Mouse (Mus musculus) adrenal gland, adult 2 months (tissue): ENCODE data around the gene Esam. TPM values are rescaled to one million over a fixed set of nuclear protein-coding genes. Genes with fewer than 3 reads are reported as not detected.
A peak's percentile ranks its signal among the peaks of the same experiment; 100 is the strongest.

Experiments
- DNase-seq: peaks from one replicate; pipeline ENCODE4 v3.0.0; 2021
- polyA plus RNA-seq: library from polyadenylated mRNA; depleted of rRNA; stranded (reverse); fragments of >200 nt; gene quantifications from 2 replicates; pipeline ENCODE4 v1.2.3, GENCODE M21; 2012; rRNA removed
- total RNA-seq, 2 experiments: library from RNA; stranded (reverse); gene quantifications; 2 replicates each; pipeline ENCODE4 v1.2.3; 2021

Esam gene
- total and polyA plus RNA-seq, 3 experiments, result 23.5 to 49.2 (median 42.4) TPM

DNA sequence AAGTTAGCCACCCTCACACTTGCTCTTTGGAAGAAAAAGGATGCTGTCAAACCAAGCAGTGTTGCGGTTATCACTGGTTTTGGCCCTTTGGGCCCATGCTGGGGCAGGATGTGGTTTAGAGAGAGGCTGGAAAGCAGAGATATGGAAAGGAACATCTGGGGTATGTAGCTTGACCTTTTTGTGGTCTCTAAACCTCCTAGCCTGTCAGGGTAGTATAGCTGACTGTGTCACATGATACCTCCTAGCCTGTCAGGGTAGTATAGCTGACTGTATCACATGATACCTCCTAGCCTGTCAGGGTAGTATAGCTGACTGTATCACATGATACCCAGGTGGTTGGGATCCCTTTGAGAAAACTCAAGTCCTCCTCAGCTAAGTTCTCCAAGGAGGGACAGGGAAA lies 26.4 kb downstream of the Esam start:
- no peak for DNase-seq

DNA sequence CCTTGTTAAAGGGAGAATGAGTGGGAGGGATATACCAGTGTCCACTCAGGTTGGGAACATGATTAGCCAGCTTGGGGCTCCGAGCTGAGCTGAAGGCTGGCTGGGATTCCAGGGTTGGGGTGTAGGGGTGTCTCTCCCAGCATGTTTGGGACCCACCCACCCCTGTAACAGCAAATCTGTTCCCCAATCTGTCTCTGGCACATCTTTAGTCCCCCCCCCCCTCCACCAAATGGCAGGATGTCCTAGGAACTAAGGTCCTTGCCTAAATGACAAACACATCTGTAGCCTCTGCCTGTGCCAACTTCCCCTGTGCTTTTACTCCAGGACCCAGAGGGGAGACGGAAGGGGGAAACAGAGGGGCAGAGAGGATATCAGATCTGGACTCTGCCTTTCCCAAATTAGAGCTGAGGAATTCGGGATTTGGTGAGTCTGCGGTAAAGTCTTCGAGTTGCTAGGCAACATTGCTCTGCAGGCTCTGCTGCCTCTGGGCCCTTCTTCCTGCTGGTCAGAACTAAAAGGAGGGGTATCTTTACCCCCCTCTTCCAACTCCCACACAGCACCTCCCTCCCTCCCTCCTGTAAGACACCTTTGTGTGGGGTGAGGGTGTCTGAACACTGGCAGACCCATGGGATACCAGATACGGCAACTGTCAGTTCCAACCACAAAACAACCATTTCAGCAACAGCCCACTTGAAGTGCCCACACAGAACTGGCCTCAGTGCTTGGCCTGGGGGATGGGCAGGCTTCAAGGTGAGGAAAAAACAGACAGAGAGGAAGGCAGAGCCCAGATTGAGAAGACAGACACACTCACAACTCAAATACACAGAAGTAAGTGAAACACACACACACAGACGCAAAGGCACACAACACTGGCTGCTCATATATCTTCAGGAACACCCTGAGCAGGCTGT lies 27.2 kb downstream of the Esam start, which contains the start of gene Siae:
TSS of gene Siae (plus strand) at position 861 of the 911 bp plus-strand sequence.
- DNase-seq, result no peak

DNA sequence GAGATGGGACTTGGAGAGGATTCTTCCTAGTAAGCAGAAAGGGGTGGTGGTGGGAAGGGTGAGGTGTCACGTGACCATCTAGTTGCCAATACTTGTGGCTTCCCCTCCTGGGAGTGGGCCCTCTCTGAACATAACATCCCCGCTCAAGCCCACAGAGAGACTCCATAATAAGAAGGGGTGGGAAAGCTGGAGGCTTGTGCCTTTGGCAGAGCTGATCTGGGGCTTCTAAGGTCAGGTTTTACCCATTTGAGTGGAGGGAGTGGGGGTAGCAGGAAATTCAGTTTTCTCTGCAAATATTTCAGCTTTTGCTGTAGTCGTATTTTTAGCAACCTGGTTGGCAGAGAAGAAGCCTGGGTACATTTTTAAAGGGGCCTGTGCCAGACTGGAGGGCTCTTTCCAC lies 28.5 kb downstream of the Esam start:
- DNase-seq, result no peak

DNA sequence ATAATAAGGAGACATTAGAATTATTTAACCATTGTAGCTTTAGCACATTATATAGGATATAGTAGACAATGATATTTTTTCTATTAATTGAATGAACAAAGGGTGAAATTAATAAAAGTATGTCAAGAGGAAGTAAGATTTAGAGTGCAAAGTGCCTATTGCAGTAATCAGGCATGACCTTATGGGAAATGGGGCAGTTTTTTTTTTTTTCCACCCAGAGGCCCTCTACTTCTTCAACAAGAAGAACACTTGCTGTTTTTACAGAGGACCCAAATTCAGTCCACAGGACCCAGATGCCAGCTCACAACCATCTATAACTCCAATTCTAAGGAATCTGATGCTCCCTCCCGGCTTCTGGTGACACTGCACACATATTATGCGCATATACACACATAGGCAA lies 32.7 kb downstream of the Esam start:
- DNase-seq, result no peak

DNA sequence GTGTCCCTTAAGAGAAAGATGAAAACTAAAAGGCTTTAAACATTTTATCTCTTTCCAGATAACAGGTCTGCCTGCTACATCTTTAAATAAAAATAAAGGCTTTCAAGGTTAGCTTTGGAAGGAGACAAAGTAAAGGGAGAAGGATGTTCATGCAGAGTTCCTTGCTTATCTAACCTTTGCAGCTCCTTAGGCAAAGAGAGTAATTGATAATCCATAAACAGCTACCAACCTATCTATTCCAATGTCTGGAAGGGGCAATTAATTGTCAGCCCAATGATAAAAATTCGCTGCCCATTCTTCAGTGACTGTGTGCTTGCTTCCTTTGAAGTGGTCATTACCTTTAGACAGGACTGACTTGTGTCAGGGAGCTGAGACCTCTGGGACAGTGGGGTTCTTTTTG lies 35.9 kb downstream of the Esam start:
- DNase-seq, result no peak

DNA sequence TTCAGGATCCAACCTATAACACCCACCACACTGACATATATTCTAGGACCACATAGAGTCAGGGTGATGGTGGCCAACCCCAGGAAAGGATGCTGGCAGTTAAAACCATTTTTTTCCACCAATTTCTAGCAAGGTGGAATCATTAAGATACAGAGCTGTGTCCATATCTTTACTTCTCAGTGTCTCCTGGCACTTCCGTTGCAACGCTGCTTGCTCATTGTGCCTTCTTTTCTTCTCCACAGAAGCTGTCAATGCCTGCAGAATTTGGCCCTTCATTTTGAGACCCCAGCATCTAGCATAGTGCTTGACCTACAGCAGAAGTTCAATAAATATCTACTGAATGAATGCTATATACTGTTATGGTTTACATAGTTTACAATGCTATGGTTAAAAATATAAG lies 39.1 kb downstream of the Esam start:
- DNase-seq, result no peak

DNA sequence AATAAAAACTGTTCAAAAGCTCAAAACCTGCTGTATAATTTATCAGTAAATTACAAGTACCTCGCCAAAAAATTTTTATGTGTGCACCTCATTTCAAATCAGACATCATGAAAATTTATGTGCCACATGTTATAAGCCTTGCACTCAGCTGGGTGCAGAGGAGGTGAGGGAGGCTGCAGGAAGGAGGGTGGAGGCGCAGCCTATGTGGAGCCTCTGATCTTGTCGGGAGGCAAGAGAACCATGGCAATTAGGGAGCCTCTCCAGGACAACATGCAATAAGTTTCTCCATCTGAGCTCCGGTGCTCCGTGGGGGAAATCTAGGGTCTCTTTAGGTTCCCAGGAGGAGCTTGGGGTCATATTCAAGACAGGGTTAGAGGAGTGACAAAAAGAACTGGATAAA lies 39.6 kb downstream of the Esam start:
- no peak for DNase-seq

DNA sequence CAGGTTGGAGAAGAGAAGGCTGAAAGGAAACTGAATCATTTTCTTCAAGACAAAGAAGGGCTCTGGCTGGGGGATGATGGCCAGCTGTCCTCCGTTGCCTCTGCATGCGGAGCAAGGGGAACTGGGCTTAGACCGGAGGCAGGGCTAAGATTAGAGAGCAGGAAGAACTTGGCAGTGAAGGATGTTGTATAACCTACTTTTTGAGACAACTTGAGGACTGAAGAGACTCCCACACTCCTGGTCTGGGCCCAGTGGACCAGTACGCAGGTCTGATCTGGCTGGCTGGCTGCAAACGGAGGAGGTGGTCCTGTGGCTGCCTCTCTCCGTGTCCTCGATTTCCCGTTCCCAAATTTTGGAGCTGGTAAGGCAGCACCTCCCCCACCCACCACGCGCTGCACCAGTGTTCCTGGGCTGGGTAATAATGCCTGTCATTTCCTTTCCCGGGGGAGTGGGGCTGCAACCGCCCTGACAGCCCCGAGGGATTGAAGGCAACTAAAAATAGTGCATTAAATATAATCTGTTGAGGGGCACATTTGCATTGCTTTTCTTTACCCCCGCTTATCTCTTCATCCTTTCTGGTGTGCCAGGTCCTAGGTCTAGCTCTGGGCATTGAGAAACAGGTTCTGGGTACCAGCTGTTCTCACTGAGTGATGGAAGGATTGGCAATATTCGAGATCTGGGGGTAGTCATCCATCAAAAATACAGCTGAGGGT lies 40.2 kb downstream of the Esam start:
- DNase-seq, result no peak

DNA sequence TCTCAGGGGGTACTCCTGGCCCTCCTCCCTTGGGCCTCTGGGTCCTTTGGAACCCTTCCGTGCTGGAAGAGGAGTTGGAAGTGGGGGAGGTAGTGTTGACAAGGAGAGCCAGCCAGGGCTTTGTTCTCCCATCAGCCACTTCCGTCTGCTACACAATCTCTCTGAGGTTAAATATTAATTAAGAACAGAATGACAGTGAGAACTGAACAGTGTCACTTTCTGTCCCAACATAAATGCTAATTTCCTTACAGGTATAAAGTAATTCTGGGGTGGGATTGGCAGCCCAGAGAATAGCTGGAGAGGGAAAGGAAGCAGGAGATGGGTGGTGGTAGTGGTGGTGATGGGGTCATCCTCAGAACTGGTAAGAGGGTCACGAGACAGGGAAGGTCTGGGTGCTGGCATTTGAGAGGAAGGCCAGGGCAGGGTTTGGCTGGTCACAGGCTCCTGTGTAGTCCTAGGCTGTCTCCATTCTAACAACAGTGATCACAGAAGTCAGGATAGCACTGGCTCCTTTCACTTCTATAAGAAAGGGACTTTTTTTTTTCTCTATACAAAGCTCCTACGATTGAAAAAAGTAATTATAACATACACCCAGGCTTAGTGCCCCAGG lies 40.8 kb downstream of the Esam start:
- DNase-seq, result no peak

DNA sequence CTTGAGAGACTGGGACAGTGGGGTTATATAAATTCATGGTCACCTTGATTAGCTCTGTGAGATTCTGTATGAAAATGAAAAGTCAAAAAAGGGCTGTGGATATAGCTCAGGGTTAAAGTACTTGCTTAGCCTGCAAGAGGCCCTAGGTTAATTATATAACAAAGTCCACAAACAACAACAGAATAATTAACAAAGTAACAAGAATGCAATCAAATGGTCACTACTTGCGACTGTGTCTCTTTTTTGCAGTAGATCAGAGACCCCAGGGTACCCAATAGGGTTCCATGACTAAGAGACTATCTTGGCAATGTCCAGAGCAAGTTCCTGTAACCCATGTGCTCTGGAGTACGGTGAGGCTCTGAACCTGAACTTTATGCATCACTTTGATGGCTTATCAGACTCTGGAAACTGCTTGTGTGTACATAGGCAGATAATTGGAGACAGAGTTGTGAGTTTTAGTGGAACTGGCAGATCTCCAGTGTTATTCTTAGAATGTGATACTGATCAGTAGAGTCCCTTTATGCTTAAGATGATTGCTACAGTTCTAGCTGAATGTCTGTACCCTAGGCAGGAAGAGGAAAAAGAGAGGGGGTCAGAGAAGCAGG lies 41.5 kb downstream of the Esam start:
- no peak for DNase-seq

DNA sequence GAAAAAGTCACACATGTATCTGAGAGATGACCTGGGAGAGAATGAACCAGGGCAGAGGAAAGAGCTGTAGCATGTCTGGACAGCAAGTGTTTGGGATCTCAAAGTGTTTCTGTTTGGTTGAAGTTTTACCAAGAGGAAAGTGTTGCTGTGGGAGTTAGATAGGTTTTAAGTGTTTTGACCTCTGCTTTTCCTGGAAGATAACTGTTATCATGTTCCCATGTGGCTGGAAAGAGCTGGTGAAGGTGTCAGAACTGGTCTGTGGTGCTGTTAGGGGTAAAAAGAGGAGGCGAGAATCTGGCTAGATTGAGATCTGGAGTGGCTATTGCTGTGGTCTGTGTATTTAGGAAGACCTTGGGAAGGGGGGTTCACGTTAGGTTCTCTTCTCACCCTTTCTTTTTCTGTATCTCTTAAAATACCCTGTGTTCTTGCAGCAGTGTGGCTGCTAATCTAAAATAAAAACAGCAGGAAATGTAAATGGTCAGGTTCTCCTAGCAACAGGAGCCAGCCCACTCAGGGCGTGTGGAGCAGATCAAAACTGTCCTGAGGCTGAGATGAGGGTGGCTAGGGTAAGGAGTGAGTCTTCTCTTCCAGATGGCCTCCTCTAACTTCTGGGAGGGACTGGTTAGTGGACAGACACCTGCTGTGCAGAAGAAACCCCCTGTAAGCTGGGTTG lies 44.5 kb downstream of the Esam start:
- DNase-seq, result no peak

DNA sequence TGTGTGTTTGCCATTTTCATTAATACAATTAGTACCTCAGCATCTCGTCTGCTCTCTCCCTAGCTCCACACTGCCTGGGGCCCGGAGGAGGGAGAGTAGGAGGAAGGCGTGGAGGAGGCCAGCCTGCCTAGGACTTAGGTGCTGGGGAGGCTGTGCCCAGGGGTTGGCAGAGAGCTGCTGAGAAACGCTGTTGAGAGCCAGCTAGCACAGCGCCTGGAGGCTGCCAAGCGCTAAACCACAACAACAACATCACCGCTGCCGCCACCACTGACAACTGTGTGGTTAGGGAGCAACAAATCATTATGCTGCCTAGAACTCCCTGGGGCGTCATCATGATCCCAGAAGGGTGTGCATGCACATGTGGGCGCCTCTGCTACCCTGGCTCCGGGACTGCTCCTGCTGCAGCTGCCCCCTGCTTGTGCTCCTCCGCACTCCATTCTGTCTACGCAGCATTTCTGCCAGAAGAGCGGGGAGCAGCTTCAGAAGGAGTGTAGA lies 48.6 kb downstream of the Esam start:
- peak; percentile 50 for DNase-seq

DNA sequence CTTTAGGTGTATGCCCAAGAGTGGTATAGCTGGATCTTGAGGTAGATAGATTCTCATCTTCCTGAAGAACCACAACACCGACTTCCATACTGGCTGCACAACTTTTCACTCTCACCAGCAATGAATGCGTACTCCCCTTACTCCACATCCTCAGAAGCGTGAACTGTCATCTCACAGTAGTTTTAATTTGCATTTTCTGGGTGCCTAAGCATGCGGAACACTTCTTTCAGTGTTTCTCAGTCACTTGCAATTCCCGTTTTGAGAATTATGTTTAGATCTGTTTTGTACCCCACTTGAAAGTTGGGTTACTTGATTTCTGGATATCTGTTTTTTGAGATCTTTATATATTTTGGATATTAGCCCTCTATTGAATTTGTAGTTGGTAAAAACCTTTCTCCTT lies 55.7 kb downstream of the Esam start:
- no peak for DNase-seq

DNA sequence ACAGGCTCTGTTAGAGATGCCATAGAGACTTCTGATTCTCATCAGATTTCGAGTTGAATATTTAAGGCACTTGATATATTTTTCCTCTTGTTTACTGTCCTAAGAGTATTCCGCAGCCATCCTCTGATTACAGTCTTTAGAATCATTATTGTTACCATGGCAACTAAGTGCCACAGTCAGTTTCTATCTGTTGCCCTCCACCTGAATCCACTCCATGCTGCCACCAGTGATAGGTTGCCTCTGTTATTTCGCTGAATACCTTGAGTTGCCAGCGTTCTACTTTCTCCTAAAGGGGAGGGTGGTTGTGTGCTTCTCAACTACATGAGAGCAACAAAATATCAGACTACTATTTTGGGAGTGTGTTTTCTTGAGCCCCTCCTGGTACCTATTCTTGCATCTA lies 58.8 kb downstream of the Esam start:
- DNase-seq, result no peak

Other genes with a start within 250 kb of the Esam start
- 1 to 10 TPM; 2.0 to 2.3 TPM for gene Ccdc15, start 179.6 kb upstream of the Esam start, total RNA-seq
- 3.0 and 3.2 TPM in 2 replicates for gene Ccdc15, start 179.6 kb upstream of the Esam start, polyA plus RNA-seq
- under 1 TPM in 1 of 2 experiments, not detected in 1; 0.23 TPM for gene Hepacam, start 160.7 kb upstream of the Esam start, total RNA-seq
- gene Hepacam, start 160.7 kb upstream of the Esam start, polyA plus RNA-seq, result 0.26 and 0.40 TPM in 2 replicates
- 10 to 100 TPM; 17.3 to 27.0 TPM for gene Robo4, start 126.2 kb upstream of the Esam start, total RNA-seq
- gene Robo4, start 126.2 kb upstream of the Esam start, polyA plus RNA-seq, result 47.5 and 54.0 TPM in 2 replicates
- gene Robo3, start 94.8 kb upstream of the Esam start, total RNA-seq, result under 1 TPM; 0.62 to 0.75 TPM
- gene Robo3, start 94.8 kb upstream of the Esam start, polyA plus RNA-seq, result 2.9 and 5.9 TPM in 2 replicates
- gene Msantd2, start 38.8 kb upstream of the Esam start, total RNA-seq, result 10 to 100 TPM; 15.3 to 22.7 TPM
- gene Msantd2, start 38.8 kb upstream of the Esam start, polyA plus RNA-seq, result 26.0 and 29.9 TPM in 2 replicates
- 1 to 10 TPM; 1.8 to 3.0 TPM for gene Vsig2, start 11.2 kb downstream of the Esam start, total RNA-seq
- gene Vsig2, start 11.2 kb downstream of the Esam start, polyA plus RNA-seq, result 8.8 and 8.9 TPM in 2 replicates
- 1 to 10 TPM; 1.5 to 2.8 TPM for gene Nrgn, start 24.8 kb downstream of the Esam start, total RNA-seq
- 1.9 and 3.8 TPM in 2 replicates for gene Nrgn, start 24.8 kb downstream of the Esam start, polyA plus RNA-seq
- 10 to 100 TPM; 16.5 to 17.7 TPM for gene Siae, start 27.6 kb downstream of the Esam start, total RNA-seq
- 4.5 and 4.9 TPM in 2 replicates for gene Siae, start 27.6 kb downstream of the Esam start, polyA plus RNA-seq
- gene Spa17, start 85.6 kb downstream of the Esam start, total RNA-seq, result 1 to 10 TPM; 3.2 to 4.0 TPM
- 0.51 and 1.3 TPM in 2 replicates for gene Spa17, start 85.6 kb downstream of the Esam start, polyA plus RNA-seq
- gene Tbrg1, start 129.2 kb downstream of the Esam start, total RNA-seq, result 10 to 100 TPM; 74.5 to 81.1 TPM
- 23.7 and 28.7 TPM in 2 replicates for gene Tbrg1, start 129.2 kb downstream of the Esam start, polyA plus RNA-seq
- gene Panx3, start 141.2 kb downstream of the Esam start, total RNA-seq, result under 1 TPM in 1 of 2 experiments, not detected in 1; 0.20 TPM
- gene Panx3, start 141.2 kb downstream of the Esam start, polyA plus RNA-seq, result 0.10 and 0.46 TPM in 2 replicates
- not detected for gene Olfr160, start 188.2 kb downstream of the Esam start, total RNA-seq
- gene Olfr160, start 188.2 kb downstream of the Esam start, polyA plus RNA-seq, result not detected in 2 replicates
- not detected for gene Olfr874, start 217.0 kb downstream of the Esam start, total RNA-seq
- gene Olfr874, start 217.0 kb downstream of the Esam start, polyA plus RNA-seq, result not detected in 2 replicates
- not detected for gene Olfr875, start 243.8 kb downstream of the Esam start, total RNA-seq
- not detected in 2 replicates for gene Olfr875, start 243.8 kb downstream of the Esam start, polyA plus RNA-seq